In the genomic region with DNA sequence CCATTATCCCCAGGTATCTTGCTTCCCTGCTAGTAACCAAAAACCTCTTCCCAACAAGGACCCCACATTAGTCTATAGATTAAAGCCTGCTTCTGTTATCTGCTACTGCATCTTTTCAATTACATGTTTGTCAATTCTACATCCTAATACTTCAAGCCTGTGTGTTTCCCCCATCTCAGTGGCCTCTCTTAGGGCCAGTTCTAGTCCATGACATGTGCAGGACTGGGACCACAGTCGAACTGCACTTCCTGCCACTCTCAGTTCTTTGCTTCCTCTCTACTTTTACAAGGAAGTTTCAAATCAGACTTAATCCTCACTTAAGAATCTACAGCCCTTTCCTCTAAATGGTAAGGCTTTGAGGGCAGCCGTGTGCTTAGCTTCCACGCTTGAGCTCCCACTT, we compare ENCODE assay signal across 30 mouse cellular contexts.
A peak's percentile ranks its signal among the peaks of the same experiment; 100 is the strongest.
DNase-seq lines count a peak whose midpoint lies in the region; ATAC-seq lines count a peak whose summit lies in the region.
"Had no signal": no experiment of that assay in that cellular context is flagged by ENCODE, and none has a peak within 500 bp of the region (broad histone marks: within the 10 kb centered on the region; RNA-seq: fewer than 3 reads in every experiment).

No protein-coding gene starts in this region.

- WGBS in heart, embryonic 11.5 days (ENCODE audit: insufficient replicate concordance): 24% methylated on average over 3 of the region's 3 CpGs
- WGBS in heart, embryonic 16.5 days: 24% methylated on average over 3 of the region's 3 CpGs
- WGBS in lung, embryonic 15.5 days: 47% methylated on average over 3 of the region's 3 CpGs

- no peaks in the 10 kb centered on the region for H3K36me3 ChIP-seq in heart, embryonic 11.5 days (ENCODE audit: control insufficient read depth, insufficient read depth, low read length)
- H3K36me3 ChIP-seq in heart, embryonic 16.5 days (ENCODE audit: control insufficient read depth, insufficient read depth): no peaks in the 10 kb centered on the region
- H3K36me3 ChIP-seq in lung, embryonic 15.5 days: no peaks in the 10 kb centered on the region
- H3K36me3 ChIP-seq: hindbrain, embryonic 12.5 days; intestine, embryonic 15.5 days; limb, embryonic 12.5 days; midbrain, embryonic 12.5 days; neural tube, embryonic 12.5 days had no signal

- H3K27ac ChIP-seq in heart, embryonic 11.5 days (ENCODE audit: low read depth, low read length): peak overlapping the region; percentile 91
- H3K27ac ChIP-seq in heart, embryonic 16.5 days (ENCODE audit: low read length): peak overlapping the region; percentile 95
- H3K27ac ChIP-seq in lung, embryonic 15.5 days: peak overlapping the region; percentile 44; the same call in 1 of the 2 replicates
- H3K27ac ChIP-seq: gastrocnemius, adult 2 months; hindbrain, embryonic 12.5 days; hindbrain, postnatal 0 days; intestine, embryonic 15.5 days; layer of hippocampus, adult 2 months; left cerebral cortex, adult 2 months; limb, embryonic 12.5 days; midbrain, embryonic 12.5 days; neural tube, embryonic 12.5 days had no signal

- intact Hi-C loops in heart, postnatal 25 days (cut with DNase I): no loop called here

- no peaks in the 10 kb centered on the region for H3K27me3 ChIP-seq in heart, embryonic 11.5 days (ENCODE audit: control insufficient read depth, insufficient read depth, low read length)
- no peaks in the 10 kb centered on the region for H3K27me3 ChIP-seq in heart, embryonic 16.5 days (ENCODE audit: control insufficient read depth, insufficient read depth, low read length)
- H3K27me3 ChIP-seq in lung, embryonic 15.5 days: no peaks in the 10 kb centered on the region
- H3K27me3 ChIP-seq: hindbrain, embryonic 12.5 days; intestine, embryonic 15.5 days; limb, embryonic 12.5 days; megakaryocyte, embryonic 14.5 days; midbrain, embryonic 12.5 days; neural tube, embryonic 12.5 days had no signal

- no peak; the same call in 1 of the 2 replicates for ATAC-seq in heart, embryonic 11.5 days (replicated peaks; ENCODE audit: insufficient number of reproducible peaks, low FRiP score, low TSS enrichment)
- ATAC-seq in heart, embryonic 16.5 days (replicated peaks; ENCODE audit: extremely low read depth, insufficient read depth, low FRiP score): no peak; the same call in 1 of the 2 replicates
- no peak for ATAC-seq in lung, embryonic 15.5 days (ENCODE audit: borderline replicate concordance, extremely low read depth, low FRiP score, low TSS enrichment)
- ATAC-seq: CD4-positive, CD25-positive, alpha-beta regulatory T cell, adult 4 months; forebrain, embryonic 16.5 days; hindbrain, postnatal 0 days; intestine, embryonic 15.5 days had no signal

- H3K4me1 ChIP-seq in heart, embryonic 11.5 days (ENCODE audit: control insufficient read depth, insufficient read depth, low read length): peaks cover 11% of the 10 kb centered on the region
- H3K4me1 ChIP-seq in heart, embryonic 16.5 days (ENCODE audit: control insufficient read depth, insufficient read depth, low read length): peaks cover 21% of the 10 kb centered on the region
- H3K4me1 ChIP-seq in lung, embryonic 15.5 days: peaks cover 9% of the 10 kb centered on the region; the same call in 1 of the 2 replicates
- H3K4me1 ChIP-seq: limb, embryonic 12.5 days; neural tube, embryonic 12.5 days had no signal

- DNase-seq in heart, postnatal 25 days (ENCODE audit: low spot score): no peak
- no peak for DNase-seq in heart, adult 9 months (ENCODE audit: low spot score in 2 of 2)
- no peak for DNase-seq in lung, postnatal 14 days
- no peak for DNase-seq in gastrocnemius, postnatal 4 days (ENCODE audit: low spot score in 2 of 2)
- DNase-seq: adrenal gland, postnatal 14 days; cerebellum, adult 11 months; cerebellum, adult 9-11 months; gastrocnemius, adult 2 months; gastrocnemius, postnatal 36 days; kidney, adult 2 months; kidney, postnatal 36 days; right cerebral cortex, adult 18-20 months; spleen, adult 18-20 months; thymus, postnatal 14 days had no signal

- H3K4me2 ChIP-seq in heart, embryonic 11.5 days: peak overlapping the region; percentile 46
- peak overlapping the region; percentile 55 for H3K4me2 ChIP-seq in heart, embryonic 16.5 days (ENCODE audit: low read depth, low read length)
- H3K4me2 ChIP-seq in lung, embryonic 15.5 days: peak overlapping the region; percentile 33
- H3K4me2 ChIP-seq: hindbrain, embryonic 12.5 days; intestine, embryonic 15.5 days; limb, embryonic 12.5 days; midbrain, embryonic 12.5 days; neural tube, embryonic 12.5 days had no signal

- no peak overlapping the region for H3K9ac ChIP-seq in heart, embryonic 11.5 days (ENCODE audit: low read depth, low read length)
- H3K9ac ChIP-seq in heart, embryonic 16.5 days (ENCODE audit: low read length): peak overlapping the region; percentile 46
- H3K9ac ChIP-seq in lung, embryonic 15.5 days: no peak overlapping the region
- H3K9ac ChIP-seq: hindbrain, embryonic 12.5 days; intestine, embryonic 15.5 days; limb, embryonic 12.5 days; midbrain, embryonic 12.5 days; neural tube, embryonic 12.5 days had no signal

- no peak overlapping the region for H3K4me3 ChIP-seq in heart, embryonic 11.5 days (ENCODE audit: low read depth, low read length)
- H3K4me3 ChIP-seq in heart, embryonic 16.5 days (ENCODE audit: low read length): peak overlapping the region; percentile 23
- H3K4me3 ChIP-seq in lung, embryonic 15.5 days: no peak overlapping the region
- H3K4me3 ChIP-seq: erythroblast, embryonic 14.5 days; gastrocnemius, adult 2 months; hindbrain, embryonic 12.5 days; intestine, embryonic 15.5 days; layer of hippocampus, adult 2 months; left cerebral cortex, adult 2 months; limb, embryonic 12.5 days; megakaryocyte, embryonic 14.5 days; midbrain, embryonic 12.5 days; myocyte; neural tube, embryonic 12.5 days had no signal

- no peaks in the 10 kb centered on the region for H3K9me3 ChIP-seq in heart, embryonic 11.5 days (replicated peaks; ENCODE audit: control insufficient read depth, low read length)
- H3K9me3 ChIP-seq in heart, embryonic 16.5 days (replicated peaks; ENCODE audit: control insufficient read depth, low read length): no peaks in the 10 kb centered on the region; the same call in 1 of the 2 replicates
- H3K9me3 ChIP-seq in lung, embryonic 15.5 days: no peaks in the 10 kb centered on the region
- H3K9me3 ChIP-seq: hindbrain, embryonic 12.5 days; intestine, embryonic 15.5 days; limb, embryonic 12.5 days; megakaryocyte, embryonic 14.5 days; midbrain, embryonic 12.5 days; neural tube, embryonic 12.5 days had no signal

Comparison
In these comparisons a context has a peak if more than half of its experiments do, and no peak if none do; other contexts are left out.
1. H3K27ac ChIP-seq: peak in every context shown above with its lines; median percentile 95 in heart, embryonic 16.5 days; 91 in heart, embryonic 11.5 days; 44 in lung, embryonic 15.5 days.